Mouse (Mus musculus): ENCODE measurements around the gene Scd3. TPM values are rescaled to one million over a fixed set of nuclear protein-coding genes. Genes with fewer than 3 reads are reported as not detected.

Scd3 gene
- total RNA-seq (2014; fragmentation: Nextera tagmentation) (not detected in 2 replicates), total RNA-seq (2017) (not detected in 2 replicates)

DNA sequence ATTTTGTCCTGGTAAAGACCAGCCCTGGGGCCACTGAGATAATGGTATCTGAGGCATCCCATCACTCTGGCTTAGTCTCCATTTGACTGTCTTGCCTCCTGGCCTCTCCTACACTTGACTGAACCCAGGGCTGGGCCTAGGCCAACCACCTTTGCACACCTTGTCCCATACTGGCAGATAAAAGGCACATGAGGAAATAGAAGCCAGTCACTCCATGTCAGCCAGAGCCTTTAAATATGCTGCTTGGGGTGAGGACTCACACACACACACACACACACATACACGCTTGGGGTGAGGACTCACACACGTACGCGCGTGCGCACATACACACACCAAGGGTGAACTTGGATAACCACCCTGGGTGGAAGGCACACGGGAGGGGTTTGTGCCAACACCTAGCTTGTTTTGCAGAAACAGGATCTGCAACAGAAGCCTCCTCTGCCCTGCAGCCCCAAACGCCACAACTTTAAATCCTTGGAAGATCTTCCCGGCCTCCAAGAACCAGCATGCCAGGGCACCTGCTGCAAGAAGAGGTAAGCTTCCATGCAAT, at the start of gene Scd3:
TSS of gene Scd3 (plus strand) at position 255 of the 550 bp plus-strand sequence.
- 0 out of 2 replicates have a peak, but pooled peaks have one; percentile 26 for ATAC-seq (replicated peaks; ENCODE audit: low FRiP score, low TSS enrichment, poor library complexity, severe bottlenecking)

DNA sequence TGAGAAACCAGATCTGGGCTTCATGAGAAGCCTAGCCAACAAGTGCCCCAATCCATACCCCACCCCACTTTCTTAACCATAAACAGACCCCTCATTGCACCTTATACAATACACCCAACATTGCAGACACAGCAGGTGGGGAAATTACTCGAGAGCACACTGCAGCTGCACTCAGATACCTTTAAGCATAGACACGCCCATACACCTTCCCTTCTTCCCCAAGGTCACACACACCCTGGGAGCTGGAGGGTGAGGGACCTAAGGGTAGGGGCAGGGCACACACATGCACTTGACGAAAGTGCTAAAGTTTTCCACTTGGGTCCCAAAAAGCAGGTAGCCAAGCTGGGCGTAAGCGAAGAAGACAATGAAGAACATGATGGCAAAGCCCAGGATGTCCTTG, 49.3 kb upstream of the Scd3 start:
- no peak for ATAC-seq (replicated peaks; ENCODE audit: low FRiP score, low TSS enrichment, poor library complexity, severe bottlenecking)

DNA sequence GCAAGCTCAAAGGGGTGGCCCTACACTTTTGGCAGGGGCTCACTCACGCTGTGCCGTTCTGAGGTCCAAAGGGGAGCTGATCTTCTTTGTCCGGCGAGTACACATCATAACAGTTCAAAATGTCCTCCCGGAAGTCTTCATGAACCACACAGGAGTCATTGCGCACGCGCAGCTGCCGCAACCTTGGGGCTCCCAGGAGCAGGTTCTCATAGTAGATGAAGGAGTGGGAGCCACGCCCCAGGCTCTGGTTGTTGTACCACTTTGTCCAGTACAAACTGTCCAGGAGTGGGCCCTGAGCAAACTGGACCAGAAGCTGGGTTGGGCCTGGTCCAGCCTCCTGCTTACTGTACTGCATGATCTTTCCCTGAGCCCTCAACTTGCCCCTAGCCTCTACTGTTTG, 46.1 kb upstream of the Scd3 start:
- no peak for ATAC-seq (replicated peaks; ENCODE audit: low FRiP score, low TSS enrichment, poor library complexity, severe bottlenecking)

DNA sequence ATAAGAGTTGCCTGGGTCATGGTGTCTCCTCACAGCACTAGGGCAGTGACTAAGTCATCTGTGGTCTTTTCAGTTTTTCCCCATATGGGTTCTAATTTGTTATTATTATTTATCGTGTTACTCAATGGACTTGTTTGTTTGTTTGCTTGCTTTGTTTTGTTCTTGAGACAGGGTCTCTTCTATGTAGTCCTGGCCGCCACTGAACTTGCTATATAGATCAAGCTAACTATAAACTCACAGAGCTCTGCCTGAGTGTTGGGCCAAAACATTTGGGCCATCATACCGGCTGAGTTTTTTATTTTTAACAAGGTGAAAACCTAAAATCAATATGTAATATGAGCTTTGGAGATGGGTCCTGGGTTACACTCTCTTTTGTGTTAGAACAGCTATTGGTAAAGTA, 43.7 kb upstream of the Scd3 start:
- no peak for ATAC-seq (replicated peaks; ENCODE audit: low FRiP score, low TSS enrichment, poor library complexity, severe bottlenecking)

DNA sequence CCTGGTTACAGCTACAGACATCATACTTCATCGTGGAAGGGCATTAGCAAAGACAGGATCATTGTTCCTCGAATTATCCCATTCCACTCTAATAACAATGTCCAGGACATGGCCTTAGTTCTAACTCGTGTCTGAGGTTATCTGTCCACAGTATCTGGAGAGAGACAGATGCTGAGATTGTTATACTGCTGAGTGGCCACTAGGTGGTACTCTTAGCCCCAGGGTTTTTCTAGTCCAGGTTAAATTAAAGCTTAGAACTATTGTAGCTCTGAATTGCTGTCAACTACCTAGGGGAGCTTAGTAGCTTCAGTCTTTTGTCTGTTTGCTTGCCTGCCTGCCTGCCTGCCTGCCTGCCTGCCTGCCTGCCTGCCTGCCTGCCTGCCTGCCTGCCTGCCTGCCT, 41.6 kb upstream of the Scd3 start:
- ATAC-seq (replicated peaks; ENCODE audit: low FRiP score, low TSS enrichment, poor library complexity, severe bottlenecking), result peak; percentile 82

DNA sequence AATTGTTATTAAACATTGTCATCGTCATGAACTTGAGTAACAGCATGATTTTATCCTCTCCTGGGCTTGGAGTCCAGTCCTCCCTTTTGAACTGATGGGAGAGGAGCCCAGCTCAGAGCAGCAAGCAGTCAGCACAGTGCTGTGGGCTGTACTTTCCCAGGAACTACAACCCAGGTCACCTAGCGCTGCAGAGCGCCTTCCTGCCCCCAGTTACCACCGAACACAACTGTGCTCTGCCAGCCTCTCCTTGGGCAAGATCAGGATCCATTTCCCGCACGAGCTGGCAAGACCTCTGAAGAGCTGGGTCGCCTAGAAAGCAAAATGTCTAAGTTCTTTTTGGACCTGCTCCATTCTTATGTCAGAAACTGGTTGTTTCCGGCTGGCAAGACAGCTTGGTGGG, 28.2 kb upstream of the Scd3 start:
- no peak for ATAC-seq (replicated peaks; ENCODE audit: low FRiP score, low TSS enrichment, poor library complexity, severe bottlenecking)

DNA sequence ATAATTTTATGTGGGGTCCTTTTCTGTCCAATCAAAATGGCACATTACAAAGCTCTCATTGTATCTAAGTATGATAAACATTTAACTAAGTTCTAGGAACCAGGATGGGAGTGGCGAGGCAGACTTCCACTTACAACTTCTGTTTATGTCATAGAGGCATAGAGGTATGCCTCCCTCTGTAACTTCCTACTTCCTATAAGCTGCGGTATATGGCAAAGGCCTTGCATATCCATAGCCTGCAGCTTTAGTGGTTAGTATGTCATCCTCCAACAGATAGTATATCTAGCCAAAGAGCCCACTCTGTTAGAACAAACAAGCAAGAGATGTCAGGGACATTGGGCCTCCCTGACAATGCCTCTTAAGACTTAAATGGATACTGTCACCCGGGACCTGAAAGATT, 26.3 kb upstream of the Scd3 start:
- no peak for ATAC-seq (replicated peaks; ENCODE audit: low FRiP score, low TSS enrichment, poor library complexity, severe bottlenecking)

DNA sequence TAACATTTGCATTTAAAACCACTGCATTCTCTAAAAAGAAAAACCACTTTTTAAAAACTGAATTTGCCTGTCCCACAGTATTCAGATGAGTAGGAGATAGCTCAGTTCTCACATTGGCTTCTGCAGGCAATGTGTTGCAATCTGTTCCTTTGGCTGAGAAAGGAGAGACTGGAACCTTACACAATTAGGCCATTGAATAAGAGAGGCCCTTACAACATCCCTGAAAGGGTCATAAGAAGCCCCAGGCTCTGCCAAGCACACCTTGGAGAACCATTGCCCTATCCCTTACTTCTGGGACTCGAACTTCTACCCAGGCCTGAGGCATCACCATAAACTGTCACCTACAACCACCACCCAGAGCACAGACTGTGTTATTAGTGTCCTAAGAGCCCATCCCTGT, 22.6 kb upstream of the Scd3 start:
- no peak for ATAC-seq (replicated peaks; ENCODE audit: low FRiP score, low TSS enrichment, poor library complexity, severe bottlenecking)

GRCm38 (mm10) chr19:44183968-44184367, 19.1 kb upstream of the Scd3 start:
- ATAC-seq (replicated peaks; ENCODE audit: low FRiP score, low TSS enrichment, poor library complexity, severe bottlenecking), result no peak

GRCm38 (mm10) chr19:44189056-44189455, 14.0 kb upstream of the Scd3 start:
- no peak for ATAC-seq (replicated peaks; ENCODE audit: low FRiP score, low TSS enrichment, poor library complexity, severe bottlenecking)

DNA sequence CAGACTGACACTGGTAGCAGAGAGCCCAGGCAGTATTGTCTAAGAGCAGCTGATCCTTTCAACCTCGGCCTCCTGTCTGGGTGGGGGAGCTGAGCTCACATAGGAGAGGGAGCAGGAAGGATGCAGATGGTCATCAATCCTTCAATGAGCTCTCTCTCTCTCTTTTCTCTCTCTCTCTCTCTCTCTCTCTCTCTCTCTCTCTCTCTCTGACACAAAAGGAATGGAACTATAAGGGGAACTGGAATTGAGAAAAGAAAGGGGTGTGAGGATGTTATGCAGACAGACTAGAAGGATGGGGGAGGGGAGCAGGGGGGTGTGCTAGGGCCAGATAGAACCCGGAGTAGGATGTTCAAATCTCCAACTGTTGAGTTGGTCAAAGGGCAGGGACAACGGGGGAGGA, 10.7 kb upstream of the Scd3 start, which contains the start of gene Pkd2l1:
TSS of gene Pkd2l1 (minus strand) at position 101 of the 400 bp plus-strand sequence.
- no peak for ATAC-seq (replicated peaks; ENCODE audit: low FRiP score, low TSS enrichment, poor library complexity, severe bottlenecking)

- ATAC-seq (replicated peaks; ENCODE audit: low FRiP score, low TSS enrichment, poor library complexity, severe bottlenecking), result no peak
These were observed 9.2 kb upstream of the Scd3 start for GRCm38 (mm10) chr19:44193906-44194305.

GRCm38 (mm10) chr19:44195138-44195537, 7.9 kb upstream of the Scd3 start:
- ATAC-seq (replicated peaks; ENCODE audit: low FRiP score, low TSS enrichment, poor library complexity, severe bottlenecking), result peak; percentile 67; the same call in 1 of the 2 replicates

GRCm38 (mm10) chr19:44197053-44197852, 5.8 kb upstream of the Scd3 start:
- peak; percentile 51 for ATAC-seq (replicated peaks; ENCODE audit: low FRiP score, low TSS enrichment, poor library complexity, severe bottlenecking)

- no peak for ATAC-seq (replicated peaks; ENCODE audit: low FRiP score, low TSS enrichment, poor library complexity, severe bottlenecking)
These were observed 4.6 kb upstream of the Scd3 start for GRCm38 (mm10) chr19:44198494-44198893.

- no peak for ATAC-seq (replicated peaks; ENCODE audit: low FRiP score, low TSS enrichment, poor library complexity, severe bottlenecking)
These were observed 4.1 kb upstream of the Scd3 start for GRCm38 (mm10) chr19:44198964-44199363.

DNA sequence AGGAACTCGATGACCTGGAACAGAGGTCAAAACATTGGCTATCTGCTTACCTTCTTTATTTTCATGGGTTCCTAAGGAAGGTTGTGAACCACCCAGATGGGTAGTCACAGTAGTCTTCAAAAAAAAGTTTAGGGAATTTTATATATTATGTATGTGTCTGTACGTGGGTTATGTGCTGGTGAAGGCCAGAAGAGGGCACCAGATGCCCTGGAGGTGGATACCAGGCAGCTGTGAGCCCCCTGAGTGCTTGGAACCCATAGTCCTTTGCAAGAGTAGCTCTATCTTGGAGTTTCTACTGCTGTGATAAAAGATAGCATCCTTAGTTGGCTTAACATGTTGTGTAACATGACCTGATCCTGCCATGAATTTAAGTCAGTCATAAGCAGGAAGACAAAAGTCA, 4.0 kb downstream of the Scd3 start:
- ATAC-seq (replicated peaks; ENCODE audit: low FRiP score, low TSS enrichment, poor library complexity, severe bottlenecking), result peak; percentile 65; the same call in 1 of the 2 replicates

- ATAC-seq (replicated peaks; ENCODE audit: low FRiP score, low TSS enrichment, poor library complexity, severe bottlenecking), result no peak
These were observed 12.2 kb downstream of the Scd3 start for GRCm38 (mm10) chr19:44215255-44215654.

DNA sequence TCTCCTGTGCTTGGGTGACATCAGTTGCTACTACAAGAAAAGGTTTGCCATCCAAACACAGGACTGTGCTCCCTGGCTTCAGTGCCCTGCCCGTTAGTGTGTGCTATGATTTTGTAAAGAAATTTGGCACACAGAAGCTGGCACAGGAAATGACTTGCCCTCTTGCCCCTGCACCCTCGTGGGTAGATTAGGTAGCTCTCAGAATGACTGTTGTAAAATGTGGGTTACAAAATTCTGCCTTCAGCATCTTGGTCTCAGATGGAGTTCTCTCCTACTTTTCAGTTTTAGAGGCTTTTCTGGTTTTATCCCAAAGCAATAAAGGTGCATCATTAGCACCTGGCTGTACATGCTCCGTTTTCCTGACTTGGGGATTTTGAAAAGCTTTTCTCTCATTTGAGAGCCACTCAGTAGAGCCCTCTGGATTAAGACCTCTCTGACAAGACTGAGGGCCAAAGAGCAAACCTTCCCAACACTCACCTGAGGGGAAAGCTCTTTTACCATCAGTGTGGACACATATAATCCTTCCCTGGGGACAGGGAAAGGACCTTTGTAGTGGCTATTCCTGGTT, 15.0 kb downstream of the Scd3 start:
- no peak for ATAC-seq (replicated peaks; ENCODE audit: low FRiP score, low TSS enrichment, poor library complexity, severe bottlenecking)

DNA sequence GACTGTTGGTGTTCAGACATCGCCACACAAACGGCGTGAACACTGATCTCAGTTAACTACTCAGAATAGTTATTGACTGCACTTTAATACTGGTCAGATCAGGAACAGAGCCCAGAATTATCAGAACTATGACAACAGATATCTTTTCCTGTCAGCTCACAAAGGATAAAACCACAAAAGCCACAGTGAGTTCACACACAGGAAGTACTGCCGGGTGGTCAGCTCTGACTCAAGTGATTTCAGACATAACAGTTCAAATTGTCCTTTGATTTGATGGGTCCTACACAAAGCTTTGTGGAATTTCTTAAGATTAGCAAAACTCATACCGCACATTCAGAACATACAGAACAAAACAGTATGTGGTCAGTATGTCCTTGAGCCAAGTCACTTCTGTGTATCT, 22.7 kb downstream of the Scd3 start:
- peak; percentile 65 for ATAC-seq (replicated peaks; ENCODE audit: low FRiP score, low TSS enrichment, poor library complexity, severe bottlenecking)

GRCm38 (mm10) chr19:44229776-44230175, 26.7 kb downstream of the Scd3 start:
- ATAC-seq (replicated peaks; ENCODE audit: low FRiP score, low TSS enrichment, poor library complexity, severe bottlenecking), result no peak
